Mouse (Mus musculus) heart, postnatal 10 days (tissue): ENCODE data around the gene Rbms3. TPM values are rescaled to one million over a fixed set of nuclear protein-coding genes. Genes with fewer than 3 reads are reported as not detected.

Experiments
- DNase-seq, 2 experiments: peaks; one replicate each; pipeline ENCODE4 v3.0.0; 2021
- intact Hi-C: fragments of 180-260 bp; cut with DNase I; formaldehyde crosslinking; loops from one replicate; pipeline ENCODE4 v1.15.1; 2025
- total RNA-seq, 2 experiments: library from RNA; stranded (reverse); gene quantifications; 2 replicates each; pipeline ENCODE4 v1.2.3; 2021

The Rbms3 gene
- total RNA-seq, 2 experiments from 2014 or later = 24.9 to 25.0 TPM

- intact Hi-C loops = no loop called here
- peak; percentile 71 to 74 for DNase-seq
Observed at GRCm38 (mm10) chr9:116873033-116873975, 756.4 kb downstream of the Rbms3 start.

DNA sequence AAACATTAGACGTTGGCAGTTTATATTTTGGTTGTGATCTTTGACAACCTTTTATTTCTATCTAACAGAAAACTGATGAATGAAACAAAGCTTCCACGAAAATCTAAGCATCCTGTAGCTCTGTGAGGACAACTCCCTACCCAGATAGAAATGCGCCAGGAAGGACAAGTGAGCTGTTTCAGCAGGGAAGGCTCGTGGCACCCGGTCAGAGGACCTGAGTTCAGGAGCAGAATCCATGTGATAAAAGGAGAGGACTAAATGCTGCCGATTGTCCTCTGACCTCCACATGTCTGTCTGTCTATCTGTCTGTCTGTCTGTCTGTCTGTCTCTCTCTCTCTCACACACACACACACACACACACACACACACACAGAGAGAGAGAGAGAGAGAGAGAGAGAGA is 757.4 kb downstream of the Rbms3 start:
- intact Hi-C loops = no loop called here
- DNase-seq = peak in 1 of 2 experiments; percentile 15

DNA sequence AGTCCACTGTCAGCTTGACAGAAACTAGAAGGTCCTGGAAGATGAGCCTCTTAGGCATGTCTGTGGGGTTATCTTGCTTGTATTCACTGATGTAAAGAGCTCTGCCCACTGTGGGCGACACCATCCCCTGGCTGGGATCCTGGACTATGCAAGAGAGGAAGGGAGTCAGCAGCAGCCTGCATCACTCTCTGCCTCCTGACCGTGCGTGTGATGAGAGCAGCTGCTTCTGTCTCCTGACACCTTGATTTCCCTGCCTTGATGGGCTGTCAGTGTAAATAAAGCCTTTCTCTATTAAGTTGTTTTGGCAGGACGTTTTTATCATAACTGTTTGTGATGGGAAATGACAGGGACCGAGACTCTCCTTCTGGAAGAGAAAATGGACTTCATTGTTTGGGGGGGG is 758.1 kb downstream of the Rbms3 start:
- intact Hi-C loops = no loop called here
- DNase-seq = no peak

GRCm38 (mm10) chr9:116866060-116866459 is 763.7 kb downstream of the Rbms3 start:
- DNase-seq = no peak
- intact Hi-C loops = no loop called here

DNA sequence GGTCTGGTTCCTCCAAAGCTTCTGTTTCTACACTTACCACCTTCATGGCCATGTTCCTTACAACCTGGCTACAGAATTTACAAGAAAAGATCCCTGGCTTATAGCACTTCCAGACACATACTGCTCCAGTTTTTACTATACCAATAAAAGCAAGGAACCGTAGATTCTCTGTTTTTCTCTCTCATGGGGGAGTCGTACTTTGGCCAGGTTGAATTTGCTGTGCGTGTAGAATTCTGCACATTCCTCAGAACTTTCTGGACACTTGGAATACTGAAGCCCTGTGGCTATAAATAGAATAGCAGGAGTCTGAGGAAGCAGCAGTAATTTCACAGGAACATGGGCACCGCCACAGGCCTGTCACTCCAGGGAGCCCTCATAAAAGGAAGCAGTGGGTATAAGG is 766.1 kb downstream of the Rbms3 start:
- intact Hi-C loops = no loop called here
- peak in 1 of 2 experiments; percentile 11 for DNase-seq

DNA sequence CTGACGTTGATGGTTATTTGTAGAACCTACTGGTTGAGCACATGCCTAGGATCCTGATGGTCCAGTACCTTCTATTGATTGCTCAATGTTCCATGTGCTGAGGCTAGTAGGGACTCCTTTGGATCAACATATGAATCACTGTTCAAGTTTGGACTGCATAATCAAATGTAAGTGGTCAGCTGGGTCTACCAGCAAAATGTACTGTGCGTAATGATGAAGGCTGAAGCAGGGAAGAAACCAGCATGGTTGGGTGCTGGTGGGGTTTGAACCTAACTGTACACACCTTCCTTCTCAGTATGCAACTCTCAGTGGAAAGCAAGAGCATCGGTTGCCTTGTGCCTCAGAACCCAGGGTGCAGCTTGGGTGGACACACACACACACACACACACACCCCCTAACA is 767.4 kb downstream of the Rbms3 start:
- intact Hi-C loops = no loop called here
- DNase-seq = no peak

DNA sequence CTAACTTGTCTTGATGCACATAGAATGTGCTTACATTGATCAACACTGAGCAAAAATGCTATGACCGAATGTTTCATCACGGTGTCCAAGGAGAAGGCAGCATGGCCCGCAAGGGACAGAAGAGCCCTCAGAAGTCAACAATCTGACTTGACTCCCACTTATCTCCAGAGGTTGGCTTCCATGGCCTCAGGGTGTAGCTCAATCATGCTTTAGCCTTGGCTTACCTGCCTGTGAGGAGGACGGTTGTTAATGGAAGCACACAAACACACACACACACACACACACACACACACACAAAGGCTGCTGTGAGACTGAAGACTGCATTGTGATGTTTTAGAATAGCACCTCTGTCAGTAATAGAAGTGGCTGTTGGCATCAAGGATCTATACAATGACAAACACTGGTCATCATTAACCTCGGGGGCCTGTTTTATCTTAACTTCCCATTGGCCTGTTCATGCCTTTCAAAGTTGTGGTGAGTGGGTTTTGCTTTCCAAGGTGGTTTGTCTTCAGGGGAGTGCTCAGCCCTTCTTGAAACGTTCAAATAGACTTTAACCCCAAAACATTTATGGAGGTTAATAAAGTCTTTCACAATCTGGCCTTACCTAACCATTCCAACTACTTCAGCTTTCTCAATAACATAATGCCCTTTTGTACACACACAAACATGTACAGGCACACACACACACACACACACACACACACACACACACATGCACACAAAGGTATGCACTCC is 771.7 kb downstream of the Rbms3 start:
- intact Hi-C loops = no loop called here

DNA sequence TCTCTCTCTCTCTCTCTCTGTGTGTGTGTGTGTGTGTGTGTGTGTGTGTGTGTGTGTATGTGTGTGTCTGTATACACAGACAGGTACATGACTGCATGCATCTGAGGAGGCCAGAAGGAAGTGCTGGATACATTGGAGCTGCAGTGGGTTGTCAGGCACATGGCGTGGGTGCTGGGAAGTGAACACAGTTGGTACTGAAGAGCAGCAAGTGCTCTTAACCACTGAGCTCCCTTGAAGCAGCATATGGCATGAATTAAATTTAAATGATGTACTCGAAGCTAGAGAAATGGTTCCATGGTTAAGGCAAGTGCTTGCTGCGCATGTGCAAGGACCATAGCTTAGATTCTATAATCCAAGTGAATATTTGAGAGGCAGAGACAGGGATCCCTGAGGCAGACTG is 772.6 kb downstream of the Rbms3 start:
- intact Hi-C loops = no loop called here

More for the DNA sequence above, 771.7 kb downstream of the Rbms3 start:
- no peak for DNase-seq

DNA sequence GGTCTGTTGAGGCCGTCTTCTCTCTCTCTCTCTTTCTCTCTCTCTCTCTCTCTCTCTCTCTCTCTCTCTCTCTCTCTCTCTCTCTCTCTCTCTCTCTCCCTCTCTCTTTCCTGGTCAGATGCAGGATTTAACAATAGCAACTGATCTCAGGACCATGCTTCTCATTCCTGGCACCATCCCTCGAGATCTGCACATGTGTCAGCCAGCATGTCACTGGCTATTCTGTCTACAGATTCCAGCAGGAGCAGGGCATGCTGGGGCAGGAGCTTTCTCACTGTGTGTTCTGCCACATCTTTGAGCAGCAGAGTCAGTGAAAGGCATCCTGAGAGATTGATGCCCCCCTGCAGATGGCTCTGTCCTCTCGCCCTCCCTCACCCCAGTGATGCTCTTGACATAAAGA is 774.0 kb downstream of the Rbms3 start:
- DNase-seq = peak; percentile 52 to 67
- intact Hi-C loops = no loop called here

More for the DNA sequence above, 772.6 kb downstream of the Rbms3 start:
- no peak for DNase-seq

DNA sequence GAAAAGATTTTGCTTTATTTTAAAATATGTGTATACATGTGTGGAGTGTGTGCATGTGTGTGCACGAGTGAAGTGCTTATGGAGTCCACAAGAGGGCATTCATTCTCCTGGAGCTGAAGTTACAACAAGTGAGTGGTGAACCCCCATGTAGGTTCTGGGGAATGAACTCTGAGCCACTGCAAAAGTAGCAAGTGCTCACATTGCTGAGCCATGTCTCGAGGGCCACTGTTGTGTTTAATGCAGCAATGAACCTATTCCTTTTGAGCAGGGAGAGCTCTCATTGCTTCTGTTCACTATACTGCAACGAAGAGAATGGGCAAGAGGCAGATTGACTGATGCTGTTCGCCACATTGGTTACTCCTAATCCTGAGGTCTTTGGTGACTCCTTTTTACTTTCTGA is 780.8 kb downstream of the Rbms3 start:
- intact Hi-C loops = no loop called here

GRCm38 (mm10) chr9:116848166-116848565 is 781.5 kb downstream of the Rbms3 start:
- intact Hi-C loops = no loop called here
- DNase-seq = no peak

More for the DNA sequence above, 780.8 kb downstream of the Rbms3 start:
- no peak for DNase-seq

DNA sequence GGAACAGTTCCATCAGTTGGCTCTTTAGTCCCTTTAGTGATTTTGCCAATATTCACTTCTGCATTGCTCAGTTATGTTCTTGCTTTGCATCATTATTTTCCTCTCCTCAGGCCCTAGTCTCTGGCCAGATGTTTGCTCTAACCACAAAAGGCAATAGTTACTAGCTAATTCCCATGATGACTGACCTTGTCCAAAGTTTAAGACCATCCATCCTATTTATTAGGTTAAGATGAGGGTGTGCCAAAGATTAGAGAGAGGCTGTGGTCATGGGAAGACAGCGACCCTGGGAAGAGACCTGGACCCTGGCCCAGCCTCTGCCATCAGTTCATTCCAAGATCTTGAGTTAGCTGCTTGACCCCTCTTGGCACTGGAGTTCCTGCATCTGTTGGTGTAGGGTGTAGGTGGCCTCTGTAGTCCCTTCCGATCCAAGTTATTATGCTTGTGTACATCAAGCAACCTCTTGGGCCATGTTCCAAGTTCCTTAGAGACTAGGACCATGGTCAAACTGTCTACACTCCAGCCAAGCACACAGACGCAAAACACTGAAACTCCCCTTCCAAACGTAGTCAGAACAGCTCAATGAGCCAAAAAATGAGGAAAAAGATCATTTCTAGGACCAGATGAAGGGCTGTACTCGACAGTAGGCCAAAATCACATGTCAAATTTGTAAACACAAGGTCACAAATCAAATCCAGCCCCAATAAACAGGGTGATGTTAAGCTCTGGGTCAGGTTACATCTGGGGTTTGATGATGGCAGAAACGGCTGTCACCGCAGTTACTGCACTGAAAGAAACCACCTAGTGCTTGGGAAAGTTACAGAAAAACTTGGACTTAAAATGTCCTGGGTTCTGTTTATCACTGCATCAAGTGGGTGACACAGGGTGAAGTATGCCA is 782.2 kb downstream of the Rbms3 start:
- peak; percentile 56 to 80 for DNase-seq
- intact Hi-C loops = no loop called here

GRCm38 (mm10) chr9:116834949-116835348 is 794.8 kb downstream of the Rbms3 start:
- no peak for DNase-seq
- intact Hi-C loops = no loop called here

- DNase-seq = no peak
Observed at GRCm38 (mm10) chr9:116833677-116834076, 796.0 kb downstream of the Rbms3 start.

GRCm38 (mm10) chr9:116832822-116833221 is 796.9 kb downstream of the Rbms3 start:
- intact Hi-C loops = no loop called here
- no peak for DNase-seq

More at GRCm38 (mm10) chr9:116833677-116834076, 796.0 kb downstream of the Rbms3 start:
- intact Hi-C loops = no loop called here

GRCm38 (mm10) chr9:116831386-116831785 is 798.3 kb downstream of the Rbms3 start:
- peak in 1 of 2 experiments; percentile 28 for DNase-seq
- intact Hi-C loops = no loop called here

- no peak for DNase-seq
- intact Hi-C loops = no loop called here
Observed at GRCm38 (mm10) chr9:116829929-116830328, 799.8 kb downstream of the Rbms3 start.

GRCm38 (mm10) chr9:116821601-116822000 is 808.1 kb downstream of the Rbms3 start:
- no peak for DNase-seq
- intact Hi-C loops = no loop called here

DNA sequence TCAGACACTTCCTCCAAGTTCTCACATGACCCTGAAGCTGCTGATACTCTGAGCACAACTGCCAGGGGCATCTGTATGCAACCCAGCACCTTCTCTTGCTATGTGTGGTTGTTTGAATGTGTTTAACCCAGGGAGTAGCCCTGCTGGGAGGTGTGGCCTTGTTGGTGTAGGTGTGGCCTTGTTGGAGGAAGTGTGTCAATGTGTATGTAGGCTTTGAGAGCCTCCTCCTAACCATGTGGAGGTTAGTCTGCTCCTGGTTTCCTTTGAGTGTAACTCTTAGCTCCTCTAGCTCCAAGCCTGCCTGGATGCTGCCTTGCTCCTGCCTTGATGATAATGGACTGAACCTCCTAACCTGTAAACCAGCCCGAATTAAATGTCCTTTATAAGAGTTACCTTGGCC is 812.5 kb downstream of the Rbms3 start:
- no peak for DNase-seq
- intact Hi-C loops = no loop called here

GRCm38 (mm10) chr9:116814495-116815094 is 815.1 kb downstream of the Rbms3 start:
- intact Hi-C loops = no loop called here
- DNase-seq = no peak
